Mouse (Mus musculus) brown adipose tissue, adult 24 weeks (tissue): ENCODE results near the gene Ovgp1. TPM values are rescaled to one million over a fixed set of nuclear protein-coding genes. Genes with fewer than 3 reads are reported as not detected.
"Not testable (repeated sequence)": the region's sequence is repeated elsewhere in the genome, so short reads cannot be mapped to it uniquely, and the experiment has no call there.

Experiments used
- H3K27ac ChIP-seq: fragments of 200-500 bp; replicated peaks from 2 replicates; pipeline ENCODE4 v1.5.1; 2012; ENCODE audit warnings: low read depth, mild to moderate bottlenecking, low read length
- H3K4me1 ChIP-seq: fragments of 200-500 bp; 2 replicates; pipeline ENCODE4 v1.6.1; 2012; ENCODE audit warnings: low read length, mixed read lengths; ENCODE audit not compliant: control insufficient read depth, insufficient read depth, insufficient read length
- H3K4me3 ChIP-seq: fragments of 200-500 bp; 2 replicates; pipeline ENCODE4 v1.5.1; 2012; ENCODE audit warnings: low read depth, mild to moderate bottlenecking, low read length, moderate library complexity; ENCODE audit not compliant: insufficient read depth
- polyA plus RNA-seq: library from polyadenylated mRNA; stranded (reverse); fragments of >200 nt; gene quantifications from 2 replicates; pipeline ENCODE4 v1.2.4, GENCODE M21; 2012; ENCODE audit not compliant: missing spikeins, insufficient read depth, insufficient read length

The Ovgp1 gene
- polyA plus RNA-seq, 1 experiment, result 0.67 TPM

DNA sequence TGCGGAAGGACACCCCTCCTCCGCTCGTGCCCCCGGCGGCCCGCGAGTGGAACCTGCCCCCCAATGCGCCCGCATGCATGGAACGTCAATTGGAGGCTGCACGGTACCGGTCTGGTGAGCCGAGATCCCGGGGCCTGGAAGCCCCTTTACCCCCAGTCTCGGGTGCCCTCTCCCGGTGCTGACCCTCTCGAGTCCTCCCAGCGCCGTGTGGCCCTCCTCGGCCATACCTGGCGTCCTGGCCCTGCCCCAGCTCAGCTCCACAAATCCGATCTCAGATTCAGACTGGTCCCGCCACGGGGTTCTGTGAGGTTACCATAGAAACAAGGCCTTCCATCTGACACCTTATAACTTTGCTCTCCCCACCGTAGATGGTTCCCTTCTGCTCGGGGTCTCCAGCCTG is 13.9 kb upstream of the Ovgp1 start:
- H3K4me1 ChIP-seq, result peaks cover 8% of the 10 kb centered on the region; the same call in 1 of the 2 replicates
- H3K27ac ChIP-seq, result peak overlapping the region; percentile 31
- H3K4me3 ChIP-seq, result peak overlapping the region; percentile 95

- Histone ChIP-seq H3K4me3 (peak within 1 kb of the TSS; percentile 95), H3K27ac (peak within 1 kb of the TSS; percentile 99), H3K4me1 (peaks cover 8% of the 10 kb centered on the region; the same call in 1 of the 2 replicates)
These were observed 13.5 kb upstream of the Ovgp1 start, which contains the start of gene Atp5f1 for GRCm38 (mm10) chr3:105959999-105960398. TSS of gene Atp5f1 (minus strand) at chr3:105960099.

DNA sequence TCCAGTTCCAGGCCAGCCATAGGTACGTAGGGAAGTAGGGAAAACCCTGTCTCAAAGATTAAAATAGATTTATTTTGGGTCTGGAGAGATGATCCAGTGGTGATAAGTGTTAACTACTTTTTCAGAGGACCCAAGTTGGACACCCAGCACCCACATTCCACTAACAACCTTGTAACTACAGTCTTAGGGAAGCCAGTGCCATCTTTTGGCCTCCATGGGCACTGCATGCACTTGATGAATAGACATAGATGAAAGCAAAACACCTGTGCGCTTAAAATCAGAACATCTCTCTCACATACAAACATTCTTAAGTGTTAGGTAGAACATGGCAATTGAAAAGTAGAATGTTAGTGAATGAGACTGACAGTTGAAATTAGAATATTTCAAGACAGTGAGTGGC is 12.8 kb upstream of the Ovgp1 start:
- no peak overlapping the region for H3K27ac ChIP-seq
- H3K4me3 ChIP-seq, result no peak overlapping the region
- H3K4me1 ChIP-seq, result peaks cover 8% of the 10 kb centered on the region; the same call in 1 of the 2 replicates

DNA sequence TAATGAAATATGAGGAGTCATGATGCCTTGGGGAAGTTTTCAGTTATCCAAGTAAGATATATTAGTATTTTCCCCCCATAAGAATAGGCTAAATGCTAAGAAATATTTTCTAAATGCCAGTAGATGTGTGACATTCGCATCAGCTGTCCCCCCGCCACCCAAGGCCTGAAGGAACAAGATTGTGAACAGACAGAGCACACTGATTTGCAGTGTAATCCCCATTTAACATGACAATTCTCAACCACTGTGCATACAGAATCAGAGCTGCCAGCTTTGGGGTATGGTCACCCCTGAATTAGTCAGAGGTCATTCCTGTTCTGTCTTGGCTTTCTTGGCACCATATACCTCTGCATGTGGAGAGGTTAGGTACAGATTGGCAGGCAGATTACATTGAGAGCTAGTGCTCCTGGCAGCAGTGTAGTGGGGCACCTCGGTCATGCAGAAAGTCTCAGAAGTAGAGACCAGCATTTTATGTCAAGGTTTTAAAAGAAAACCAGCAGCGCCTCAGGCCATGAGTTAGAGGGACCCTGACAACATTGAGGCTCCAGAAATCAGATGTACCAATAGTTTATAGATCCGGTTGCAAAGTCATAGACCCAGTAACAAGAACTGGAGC is 1.6 kb upstream of the Ovgp1 start:
- Histone ChIP-seq H3K27ac (no peak overlapping the region), H3K4me3 (no peak overlapping the region), H3K4me1 (no peaks in the 10 kb centered on the region)

DNA sequence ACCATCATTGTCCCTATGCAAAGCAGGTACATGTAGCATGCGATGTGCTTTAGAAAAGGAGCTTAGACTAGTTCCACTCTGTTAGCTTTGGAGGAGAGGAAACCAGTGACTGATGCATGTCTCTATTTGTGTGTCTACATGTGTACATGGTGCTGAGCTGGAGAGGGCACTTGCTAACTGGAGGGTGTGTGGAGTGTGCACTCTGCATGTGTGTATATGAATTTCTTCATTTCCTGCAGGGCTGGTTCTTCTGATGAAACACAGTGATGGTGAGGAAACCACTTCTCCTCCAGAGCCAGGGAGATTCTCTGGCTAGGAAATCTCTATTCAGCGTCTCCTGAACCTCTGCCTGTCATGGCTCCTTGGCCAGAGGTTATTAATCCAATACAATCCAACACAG is 663 bp downstream of the Ovgp1 start:
- Histone ChIP-seq H3K27ac (no peak overlapping the region), H3K4me3 (no peak overlapping the region), H3K4me1 (no peaks in the 10 kb centered on the region)

DNA sequence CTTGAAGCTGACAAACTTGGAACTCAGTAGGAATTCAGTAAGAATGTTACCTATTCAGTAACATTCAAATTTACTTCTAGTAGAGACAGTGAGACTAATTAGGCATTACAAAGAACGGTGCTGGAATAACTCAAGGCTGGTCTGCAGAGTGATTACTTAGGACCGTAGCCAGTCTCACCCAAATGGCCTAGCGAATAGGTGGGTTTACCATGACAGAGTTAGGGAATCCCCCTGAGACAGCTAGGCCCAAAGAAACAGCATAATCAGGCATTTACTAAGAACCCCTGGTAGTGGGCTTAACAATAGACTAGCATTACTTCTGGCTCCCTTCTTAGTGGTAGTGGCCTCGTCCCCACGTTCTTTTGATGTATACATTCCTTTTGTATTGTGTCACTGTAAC is 16.1 kb downstream of the Ovgp1 start:
- not testable (repeated sequence) for H3K27ac ChIP-seq, H3K4me1 ChIP-seq, H3K4me3 ChIP-seq

DNA sequence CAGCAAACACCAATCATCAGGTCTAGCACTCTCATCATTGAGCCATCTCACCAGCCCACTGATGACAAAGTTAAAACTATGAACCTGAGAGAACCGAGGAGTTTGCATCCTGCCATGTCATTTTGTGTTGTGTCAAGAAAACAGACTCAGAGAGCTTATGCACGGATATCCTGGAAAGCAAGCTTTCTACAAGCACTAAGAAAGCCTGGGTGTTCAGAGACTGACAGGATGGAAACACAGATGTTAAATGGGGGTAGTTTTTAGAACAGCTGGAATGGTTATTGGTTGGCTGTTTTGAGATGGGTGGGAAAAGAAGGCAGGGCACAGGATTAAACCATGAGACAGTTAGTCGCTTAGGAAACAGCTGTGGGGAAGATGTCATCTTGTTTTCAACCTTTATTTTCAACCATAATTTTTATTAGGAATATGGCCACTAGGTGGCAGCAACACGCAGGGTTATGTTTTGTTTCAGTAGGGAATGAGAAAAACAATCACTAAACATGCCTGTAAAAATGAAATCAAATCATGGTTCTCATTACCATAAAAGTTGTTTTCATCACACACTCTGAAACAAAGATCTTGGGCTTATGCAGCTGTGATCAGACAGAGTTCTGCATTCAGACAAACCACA is 18.3 kb downstream of the Ovgp1 start:
- H3K4me3 ChIP-seq, result no peak overlapping the region
- no peaks in the 10 kb centered on the region for H3K4me1 ChIP-seq
- H3K27ac ChIP-seq, result no peak overlapping the region

DNA sequence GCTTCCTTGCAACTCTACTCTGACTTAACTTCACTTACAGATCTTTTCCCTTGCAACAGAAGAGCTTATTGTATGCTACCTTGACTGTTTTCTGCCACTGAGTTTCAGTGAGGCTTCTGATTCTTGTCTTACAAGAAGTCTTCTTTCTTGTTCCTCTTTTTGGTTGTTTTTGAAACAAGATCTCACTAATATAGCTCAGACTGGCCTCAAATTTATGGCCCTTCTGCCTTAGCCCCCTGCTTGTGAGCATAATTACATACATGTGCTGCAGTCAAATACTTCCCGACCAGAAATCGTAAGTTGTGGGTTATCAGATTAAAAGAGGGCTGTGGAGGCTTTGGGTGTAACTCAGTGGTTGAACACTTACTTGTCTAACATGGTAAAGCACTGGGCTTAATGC is 21.2 kb downstream of the Ovgp1 start:
- Histone ChIP-seq H3K4me3 (no peak overlapping the region), H3K4me1 (no peaks in the 10 kb centered on the region), H3K27ac (no peak overlapping the region)

GRCm38 (mm10) chr3:106000707-106001375 is 27.3 kb downstream of the Ovgp1 start:
- Histone ChIP-seq H3K4me1 (no peaks in the 10 kb centered on the region), H3K4me3 (no peak overlapping the region)

GRCm38 (mm10) chr3:106001416-106002370 is 28.2 kb downstream of the Ovgp1 start:
- Histone ChIP-seq H3K4me1 (no peaks in the 10 kb centered on the region), H3K27ac (no peak overlapping the region), H3K4me3 (no peak overlapping the region)

More at GRCm38 (mm10) chr3:106000707-106001375, 27.3 kb downstream of the Ovgp1 start:
- no peak overlapping the region for H3K27ac ChIP-seq

DNA sequence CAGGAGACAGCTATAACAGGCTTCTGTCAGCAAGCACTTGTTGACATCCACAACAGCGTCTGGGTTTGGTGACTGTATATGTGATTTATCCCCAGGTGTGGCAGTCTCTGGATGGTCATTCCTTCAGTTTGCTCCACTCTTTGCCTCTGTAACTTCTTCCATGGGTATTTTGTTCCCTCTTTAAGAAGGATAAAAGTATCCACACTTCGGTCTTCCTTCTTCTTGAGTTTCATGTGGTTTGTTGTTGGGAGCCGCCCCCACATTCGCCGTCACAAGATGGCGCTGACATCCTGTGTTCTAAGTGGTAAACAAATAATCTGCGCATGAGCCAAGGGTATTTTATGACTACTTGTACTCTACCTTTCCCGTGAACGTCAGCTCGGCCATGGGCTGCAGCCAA is 29.8 kb downstream of the Ovgp1 start:
- not testable (repeated sequence) for H3K27ac ChIP-seq, H3K4me1 ChIP-seq

GRCm38 (mm10) chr3:106014546-106014945 is 41.0 kb downstream of the Ovgp1 start, which contains the start of gene Pifo:
TSS of gene Pifo (minus strand) at chr3:106014646.
- Histone ChIP-seq H3K4me3 (no peak within 1 kb of the TSS), H3K27ac (no peak within 1 kb of the TSS), H3K4me1 (no peaks in the 10 kb centered on the region)

More for the DNA sequence above, 29.8 kb downstream of the Ovgp1 start:
- H3K4me3 ChIP-seq, result not testable (repeated sequence)

DNA sequence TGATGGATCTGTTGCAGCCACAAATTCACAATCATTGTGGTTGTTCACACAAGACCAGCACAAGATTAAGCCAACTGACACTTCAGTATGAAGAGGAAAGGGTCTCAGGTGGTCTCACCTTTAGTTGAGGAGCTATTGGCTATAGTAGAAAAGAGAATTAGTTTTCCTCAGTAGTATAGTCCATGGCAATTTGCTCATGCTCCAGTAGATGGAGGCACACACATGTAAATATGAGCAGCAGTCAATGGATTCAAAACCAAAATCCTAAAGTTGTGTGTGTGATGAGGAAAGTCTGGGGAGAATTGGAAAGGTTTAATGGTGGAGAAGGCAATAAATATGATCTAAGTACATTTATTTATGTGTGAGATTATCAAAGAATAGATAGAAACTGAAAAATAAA is 48.3 kb downstream of the Ovgp1 start:
- Histone ChIP-seq H3K4me3 (no peak overlapping the region), H3K4me1 (no peaks in the 10 kb centered on the region), H3K27ac (no peak overlapping the region)

- no peak overlapping the region for H3K27ac ChIP-seq
- H3K4me3 ChIP-seq, result no peak overlapping the region
- H3K4me1 ChIP-seq, result no peaks in the 10 kb centered on the region
These were observed 50.6 kb downstream of the Ovgp1 start for GRCm38 (mm10) chr3:106024135-106024534.

GRCm38 (mm10) chr3:106032781-106033180 is 59.3 kb downstream of the Ovgp1 start, which contains the start of gene Chil5:
TSS of gene Chil5 (minus strand) at chr3:106032814.
- Histone ChIP-seq H3K4me3 (no peak within 1 kb of the TSS), H3K27ac (no peak within 1 kb of the TSS), H3K4me1 (no peaks in the 10 kb centered on the region)
